Mouse (Mus musculus) kidney, postnatal 0 days (tissue): Measurements from ENCODE around the gene Pitpnm2. TPM values are rescaled to one million over a fixed set of nuclear protein-coding genes. Genes with fewer than 3 reads are reported as not detected.
A peak's percentile ranks its signal among the peaks of the same experiment; 100 is the strongest.

ENCODE experiments used
- ATAC-seq: fragments of 200-750 bp; cut with Nextera tagmentation; replicated peaks from 2 replicates; pipeline ENCODE4 v1.8.0; 2017; ENCODE audit warnings: low read depth, moderate number of reproducible peaks, moderate TSS enrichment, moderate library complexity; ENCODE audit not compliant: low FRiP score
- DNase-seq: peaks from one replicate; pipeline ENCODE4 v3.0.0-alpha.2; 2016; ENCODE audit warnings: low spot score
- H3K27ac ChIP-seq: fragments of 300-500 bp; sonication (generic); 2 replicates; pipeline ENCODE4 v1.5.1; 2014; ENCODE audit warnings: mild to moderate bottlenecking
- H3K27me3 ChIP-seq: fragments of 300-500 bp; sonication (generic); 2 replicates; pipeline ENCODE4 v1.6.1; 2014; ENCODE audit warnings: low read length, mixed read lengths; ENCODE audit not compliant: insufficient read depth
- H3K36me3 ChIP-seq: fragments of 300-500 bp; sonication (generic); 2 replicates; pipeline ENCODE4 v1.6.1; 2014; ENCODE audit warnings: low read length, mixed read lengths; ENCODE audit not compliant: insufficient read depth
- H3K4me1 ChIP-seq: fragments of 300-500 bp; sonication (generic); replicated peaks from 2 replicates; pipeline ENCODE4 v1.6.1; 2014; ENCODE audit warnings: antibody characterized with exemption, low read length, mixed read lengths; ENCODE audit not compliant: insufficient read depth
- H3K4me2 ChIP-seq: fragments of 300-500 bp; sonication (generic); 2 replicates; pipeline ENCODE4 v1.6.1; 2014; ENCODE audit warnings: mild to moderate bottlenecking, low read length, moderate library complexity, mixed read lengths
- H3K4me3 ChIP-seq: fragments of 300-500 bp; sonication (generic); replicated peaks from 2 replicates; pipeline ENCODE4 v1.5.1; 2014; ENCODE audit warnings: low read depth, low read length
- H3K9ac ChIP-seq: fragments of 300-500 bp; sonication (generic); 2 replicates; pipeline ENCODE4 v1.6.1; 2014; ENCODE audit warnings: low read depth, low read length
- H3K9me3 ChIP-seq: fragments of 300-500 bp; sonication (generic); replicated peaks from 2 replicates; pipeline ENCODE4 v1.6.1; 2016; ENCODE audit warnings: low read length, inconsistent platforms, mixed read lengths
- CTCF ChIP-seq: IDR thresholded peaks from 2 replicates; pipeline ENCODE4 v1.5.1; 2016; ENCODE audit warnings: antibody characterized with exemption, low read depth, mild to moderate bottlenecking, moderate library complexity
- WGBS: fragments of 180-500 bp; shearing (Covaris S2); extraction: QIAGEN DNeasy Blood & Tissue Kit; methylation state at CpG from one replicate; pipeline ENCODE4 v1.1.7; 2014; 5-methylcytosine and 5-hydroxymethylcytosine counted together
- polyA plus RNA-seq: library from polyadenylated mRNA; unstranded; fragments of >200 nt; fragmentation: Nextera tagmentation; extraction: Ambion mirVana; gene quantifications from 2 replicates; pipeline ENCODE4 v1.2.1, GENCODE M21; 2015

Pitpnm2 gene
- polyA plus RNA-seq, 1 experiment from 2014 or later = 3.1 TPM

- Histone ChIP-seq H3K36me3 (no peaks in the 10 kb centered on the region), H3K4me2 (no peak overlapping the region), H3K4me1 (peaks cover 5% of the 10 kb centered on the region; the same call in 1 of the 2 replicates), H3K9ac (no peak overlapping the region), H3K27ac (no peak overlapping the region), H3K4me3 (no peak overlapping the region), H3K9me3 (no peaks in the 10 kb centered on the region), H3K27me3 (no peaks in the 10 kb centered on the region)
- WGBS = 89% methylated on average over 5 of the region's 5 CpGs
- DNase-seq = no peak
- no peak for TF ChIP-seq CTCF
- no peak for ATAC-seq
Observed at GRCm38 (mm10) chr5:124182097-124182496, 67.5 kb downstream of the Pitpnm2 start.

GRCm38 (mm10) chr5:124180500-124181167 is 68.9 kb downstream of the Pitpnm2 start:
- H3K4me3 ChIP-seq = no peak overlapping the region
- no peak for TF ChIP-seq CTCF
- H3K4me2 ChIP-seq = no peak overlapping the region
- no peak overlapping the region for H3K9ac ChIP-seq
- H3K36me3 ChIP-seq = no peaks in the 10 kb centered on the region
- no peaks in the 10 kb centered on the region for H3K9me3 ChIP-seq
- no peaks in the 10 kb centered on the region for H3K27me3 ChIP-seq
- 76% methylated on average over 12 of the region's 12 CpGs for WGBS
- DNase-seq = no peak
- no peak overlapping the region for H3K27ac ChIP-seq
- ATAC-seq = no peak
- no peaks in the 10 kb centered on the region for H3K4me1 ChIP-seq

GRCm38 (mm10) chr5:124179411-124179810 is 70.1 kb downstream of the Pitpnm2 start:
- Histone ChIP-seq H3K4me2 (no peak overlapping the region), H3K4me1 (0 out of 2 replicates have a peak, but pooled peaks cover 3% of the 10 kb centered on the region), H3K9ac (no peak overlapping the region), H3K4me3 (no peak overlapping the region), H3K27ac (no peak overlapping the region), H3K27me3 (no peaks in the 10 kb centered on the region), H3K36me3 (no peaks in the 10 kb centered on the region), H3K9me3 (no peaks in the 10 kb centered on the region)
- TF ChIP-seq CTCF = no peak
- ATAC-seq = no peak
- no peak for DNase-seq
- 91% methylated on average over 4 of the region's 4 CpGs for WGBS

GRCm38 (mm10) chr5:124176726-124177132 is 72.8 kb downstream of the Pitpnm2 start:
- ATAC-seq (peak; percentile 20; the same call in 1 of the 2 replicates), DNase-seq (no peak)
- Histone ChIP-seq H3K27me3 (no peaks in the 10 kb centered on the region), H3K4me2 (no peak overlapping the region), H3K36me3 (no peaks in the 10 kb centered on the region), H3K4me3 (no peak overlapping the region), H3K4me1 (peaks cover 10% of the 10 kb centered on the region; the same call in 1 of the 2 replicates), H3K27ac (no peak overlapping the region), H3K9ac (no peak overlapping the region), H3K9me3 (no peaks in the 10 kb centered on the region)
- TF ChIP-seq CTCF = no peak
- 35% methylated on average over 7 of the region's 7 CpGs for WGBS

GRCm38 (mm10) chr5:124175138-124175537 is 74.4 kb downstream of the Pitpnm2 start:
- WGBS = 19% methylated on average over 4 of the region's 4 CpGs
- no peaks in the 10 kb centered on the region for H3K27me3 ChIP-seq

GRCm38 (mm10) chr5:124173012-124173985 is 76.3 kb downstream of the Pitpnm2 start:
- ATAC-seq = no peak
- no peak for TF ChIP-seq CTCF
- Histone ChIP-seq H3K4me1 (peaks cover 10% of the 10 kb centered on the region; the same call in 1 of the 2 replicates), H3K27ac (no peak overlapping the region), H3K4me2 (no peak overlapping the region), H3K36me3 (no peaks in the 10 kb centered on the region), H3K27me3 (no peaks in the 10 kb centered on the region), H3K9me3 (no peaks in the 10 kb centered on the region), H3K9ac (no peak overlapping the region), H3K4me3 (no peak overlapping the region)
- no peak for DNase-seq
- 74% methylated on average over 15 of the region's 15 CpGs for WGBS

More at GRCm38 (mm10) chr5:124175138-124175537, 74.4 kb downstream of the Pitpnm2 start:
- Histone ChIP-seq H3K36me3 (no peaks in the 10 kb centered on the region), H3K9me3 (no peaks in the 10 kb centered on the region), H3K4me3 (no peak overlapping the region), H3K9ac (no peak overlapping the region), H3K4me1 (peaks cover 10% of the 10 kb centered on the region; the same call in 1 of the 2 replicates), H3K27ac (no peak overlapping the region), H3K4me2 (no peak overlapping the region)
- peak; percentile 53; the same call in 1 of the 2 replicates for ATAC-seq
- DNase-seq = peak; percentile 72
- no peak for TF ChIP-seq CTCF
